Mouse (Mus musculus) E14TG2a.4 (cell line): ENCODE data around the gene Cxcr1.
"Not testable (repeated sequence)": the region's sequence is repeated elsewhere in the genome, so short reads cannot be mapped to it uniquely, and the experiment has no call there.

Experiments used
- H3K27me3 ChIP-seq: 2 replicates; pipeline ENCODE4 v1.6.1; 2014; ENCODE audit warnings: low read length, control low read depth; ENCODE audit not compliant: insufficient read depth
- H3K36me3 ChIP-seq: 2 replicates; pipeline ENCODE4 v1.6.1; 2014; ENCODE audit warnings: low read length, control low read depth; ENCODE audit not compliant: insufficient read depth
- H3K4me1 ChIP-seq: replicated peaks from 2 replicates; pipeline ENCODE4 v1.6.1; 2014; ENCODE audit warnings: low read depth, low read length, control low read depth
- H3K4me3 ChIP-seq: replicated peaks from 2 replicates; pipeline ENCODE4 v1.5.1; 2014; ENCODE audit warnings: mild to moderate bottlenecking, low read length
- H3K9me3 ChIP-seq: 2 replicates; pipeline ENCODE4 v1.6.1; 2014; ENCODE audit warnings: low read length, control low read depth
- CTCF ChIP-seq: conservative IDR thresholded peaks from 2 replicates; pipeline ENCODE4 v1.5.1; 2014; ENCODE audit warnings: low read length
- NANOG ChIP-seq: IDR thresholded peaks from 2 replicates; pipeline ENCODE4 v1.6.1; 2014; ENCODE audit warnings: borderline replicate concordance, low read length, mixed read lengths
- POU5F1 ChIP-seq: IDR thresholded peaks from 2 replicates; pipeline ENCODE4 v1.6.1; 2014; ENCODE audit warnings: low read length, borderline replicate concordance

Gene Cxcr1

GRCm38 (mm10) chr1:74181462-74181861, 13.0 kb downstream of the Cxcr1 start:
- Histone ChIP-seq H3K4me1 (peaks cover 33% of the 10 kb centered on the region), H3K4me3 (no peak overlapping the region), H3K9me3 (no peaks in the 10 kb centered on the region), H3K36me3 (no peaks in the 10 kb centered on the region), H3K27me3 (no peaks in the 10 kb centered on the region)
- TF ChIP-seq CTCF (no peak), NANOG (no peak), POU5F1 (no peak)

- Histone ChIP-seq H3K4me3 (no peak overlapping the region), H3K36me3 (no peaks in the 10 kb centered on the region), H3K4me1 (peaks cover 33% of the 10 kb centered on the region), H3K27me3 (no peaks in the 10 kb centered on the region), H3K9me3 (no peaks in the 10 kb centered on the region)
- TF ChIP-seq POU5F1 (no peak), NANOG (peak; percentile 66; the same call in 1 of the 2 replicates)
Measured at GRCm38 (mm10) chr1:74179624-74180408, 14.6 kb downstream of the Cxcr1 start.

GRCm38 (mm10) chr1:74178618-74179017, 15.8 kb downstream of the Cxcr1 start:
- no peaks in the 10 kb centered on the region for H3K36me3 ChIP-seq
- H3K27me3 ChIP-seq: no peaks in the 10 kb centered on the region
- H3K9me3 ChIP-seq: no peaks in the 10 kb centered on the region
- H3K4me3 ChIP-seq: no peak overlapping the region
- TF ChIP-seq CTCF: no peak
- peaks cover 33% of the 10 kb centered on the region for H3K4me1 ChIP-seq

- no peak overlapping the region for H3K4me3 ChIP-seq
- peaks cover 4% of the 10 kb centered on the region for H3K27me3 ChIP-seq
- H3K4me1 ChIP-seq: peaks cover 26% of the 10 kb centered on the region
- H3K9me3 ChIP-seq: no peaks in the 10 kb centered on the region
- TF ChIP-seq NANOG (no peak), CTCF (no peak), POU5F1 (no peak)
- no peaks in the 10 kb centered on the region for H3K36me3 ChIP-seq
Measured at GRCm38 (mm10) chr1:74175731-74176130, 18.7 kb downstream of the Cxcr1 start.

GRCm38 (mm10) chr1:74172722-74173121, 21.7 kb downstream of the Cxcr1 start:
- TF ChIP-seq NANOG (no peak), POU5F1 (no peak), CTCF (no peak)
- Histone ChIP-seq H3K4me3 (no peak overlapping the region), H3K4me1 (peaks cover 4% of the 10 kb centered on the region; the same call in 1 of the 2 replicates)

GRCm38 (mm10) chr1:74169721-74170120, 24.7 kb downstream of the Cxcr1 start:
- peaks cover 4% of the 10 kb centered on the region for H3K27me3 ChIP-seq
- H3K4me3 ChIP-seq: no peak overlapping the region
- H3K4me1 ChIP-seq: no peaks in the 10 kb centered on the region
- TF ChIP-seq CTCF (no peak), POU5F1 (no peak), NANOG (no peak)
- no peaks in the 10 kb centered on the region for H3K9me3 ChIP-seq
- no peaks in the 10 kb centered on the region for H3K36me3 ChIP-seq

More at GRCm38 (mm10) chr1:74172722-74173121, 21.7 kb downstream of the Cxcr1 start:
- Histone ChIP-seq H3K36me3 (no peaks in the 10 kb centered on the region), H3K27me3 (peaks cover 4% of the 10 kb centered on the region), H3K9me3 (no peaks in the 10 kb centered on the region)

- Histone ChIP-seq H3K27me3 (peaks cover 3% of the 10 kb centered on the region; the same call in 1 of the 2 replicates), H3K4me1 (no peaks in the 10 kb centered on the region), H3K4me3 (no peak overlapping the region), H3K9me3 (no peaks in the 10 kb centered on the region), H3K36me3 (no peaks in the 10 kb centered on the region)
- TF ChIP-seq CTCF: no peak
- no peak for TF ChIP-seq POU5F1
- TF ChIP-seq NANOG: no peak
Measured at GRCm38 (mm10) chr1:74167136-74167535, 27.3 kb downstream of the Cxcr1 start.

GRCm38 (mm10) chr1:74160036-74160435, 34.4 kb downstream of the Cxcr1 start:
- peaks cover 6% of the 10 kb centered on the region; the same call in 1 of the 2 replicates for H3K27me3 ChIP-seq
- no peaks in the 10 kb centered on the region for H3K4me1 ChIP-seq
- TF ChIP-seq NANOG: no peak
- no peak overlapping the region for H3K4me3 ChIP-seq
- H3K9me3 ChIP-seq: no peaks in the 10 kb centered on the region
- no peaks in the 10 kb centered on the region for H3K36me3 ChIP-seq

GRCm38 (mm10) chr1:74159613-74160012, 34.8 kb downstream of the Cxcr1 start:
- H3K4me1 ChIP-seq, H3K36me3 ChIP-seq, H3K9me3 ChIP-seq, H3K27me3 ChIP-seq, H3K4me3 ChIP-seq: not testable (repeated sequence)
